Mouse (Mus musculus): ENCODE data around the gene Gzmn. TPM values are rescaled to one million over a fixed set of nuclear protein-coding genes. Genes with fewer than 3 reads are reported as not detected.

Gzmn gene
- polyA plus RNA-seq, 1 experiment from 2014 or later: not detected

Other genes with a start within 250 kb of the Gzmn start
- gene Cma1, start 229.9 kb downstream of the Gzmn start, polyA plus RNA-seq (2015; fragmentation: Nextera tagmentation; extraction: Ambion mirVana): 0.29 TPM in 1 of 2 replicates, not detected in the other
- gene Cma2, start 223.6 kb downstream of the Gzmn start, polyA plus RNA-seq (2015; fragmentation: Nextera tagmentation; extraction: Ambion mirVana): not detected in 2 replicates
- not detected in 2 replicates for gene Mcpt1, start 156.6 kb downstream of the Gzmn start, polyA plus RNA-seq (2015; fragmentation: Nextera tagmentation; extraction: Ambion mirVana)
- not detected in 2 replicates for gene Mcpt9, start 144.1 kb downstream of the Gzmn start, polyA plus RNA-seq (2015; fragmentation: Nextera tagmentation; extraction: Ambion mirVana)
- not detected in 2 replicates for gene Mcpt2, start 132.6 kb downstream of the Gzmn start, polyA plus RNA-seq (2015; fragmentation: Nextera tagmentation; extraction: Ambion mirVana)
- gene Mcpt4, start 112.3 kb downstream of the Gzmn start, polyA plus RNA-seq (2015; fragmentation: Nextera tagmentation; extraction: Ambion mirVana): not detected in 2 replicates
- gene Mcpt8, start 89.3 kb downstream of the Gzmn start, polyA plus RNA-seq (2015; fragmentation: Nextera tagmentation; extraction: Ambion mirVana): not detected in 2 replicates
- not detected in 2 replicates for gene Ctsg, start 72.0 kb downstream of the Gzmn start, polyA plus RNA-seq (2015; fragmentation: Nextera tagmentation; extraction: Ambion mirVana)
- gene Gzme, start 54.0 kb downstream of the Gzmn start, polyA plus RNA-seq (2015; fragmentation: Nextera tagmentation; extraction: Ambion mirVana): not detected in 2 replicates
- gene Gzmd, start 42.0 kb downstream of the Gzmn start, polyA plus RNA-seq (2015; fragmentation: Nextera tagmentation; extraction: Ambion mirVana): not detected in 2 replicates
- not detected in 2 replicates for gene Gzmg, start 15.0 kb downstream of the Gzmn start, polyA plus RNA-seq (2015; fragmentation: Nextera tagmentation; extraction: Ambion mirVana)
- not detected in 2 replicates for gene Gzmf, start 36.8 kb upstream of the Gzmn start, polyA plus RNA-seq (2015; fragmentation: Nextera tagmentation; extraction: Ambion mirVana)
- gene Gzmc, start 60.1 kb upstream of the Gzmn start, polyA plus RNA-seq (2015; fragmentation: Nextera tagmentation; extraction: Ambion mirVana): not detected in 2 replicates
- not detected in 2 replicates for gene Gzmb, start 87.7 kb upstream of the Gzmn start, polyA plus RNA-seq (2015; fragmentation: Nextera tagmentation; extraction: Ambion mirVana)
- 0.23 and 0.30 TPM in 2 replicates for gene Atp12a, start 190.5 kb upstream of the Gzmn start, polyA plus RNA-seq (2015; fragmentation: Nextera tagmentation; extraction: Ambion mirVana)
- 1.3 and 1.7 TPM in 2 replicates for gene Rnf17, start 228.0 kb upstream of the Gzmn start, polyA plus RNA-seq (2015; fragmentation: Nextera tagmentation; extraction: Ambion mirVana)

Data from midbrain, embryonic 16.5 days (tissue).